Mouse (Mus musculus) small intestine, adult 2 months (tissue): ENCODE measurements around the gene Stxbp3. TPM values are rescaled to one million over a fixed set of nuclear protein-coding genes. Genes with fewer than 3 reads are reported as not detected.

Experiments
- H3K27ac ChIP-seq: fragments of 200-500 bp; 2 replicates; pipeline ENCODE4 v1.5.1; 2012; ENCODE audit warnings: low read depth, low read length, control low read depth, inconsistent platforms; ENCODE audit not compliant: insufficient read depth
- H3K27me3 ChIP-seq: fragments of 200-500 bp; 2 replicates; pipeline ENCODE4 v1.6.1; 2012; ENCODE audit warnings: mild to moderate bottlenecking, moderate library complexity, low read length, inconsistent platforms; ENCODE audit not compliant: control insufficient read depth, insufficient read depth
- H3K36me3 ChIP-seq: fragments of 200-500 bp; 2 replicates; pipeline ENCODE4 v1.6.1; 2012; ENCODE audit warnings: mild to moderate bottlenecking, low read length, control low read depth, inconsistent platforms; ENCODE audit not compliant: control insufficient read depth, insufficient read depth
- H3K4me1 ChIP-seq: fragments of 200-500 bp; 2 replicates; pipeline ENCODE4 v1.6.1; 2012; ENCODE audit warnings: low read length, inconsistent platforms, mixed read lengths; ENCODE audit not compliant: control insufficient read depth, insufficient read depth, insufficient read length
- H3K4me3 ChIP-seq: fragments of 200-500 bp; 2 replicates; pipeline ENCODE4 v1.5.1; 2012; ENCODE audit warnings: low read depth, mild to moderate bottlenecking, control low read depth, inconsistent platforms, low read length, moderate library complexity
- CTCF ChIP-seq: fragments of 200-500 bp; IDR thresholded peaks from 2 replicates; pipeline ENCODE4 v1.5.1; 2012; ENCODE audit warnings: low read depth, mild to moderate bottlenecking, control low read depth, inconsistent platforms, low read length, moderate library complexity, mixed read lengths; ENCODE audit not compliant: insufficient replicate concordance, insufficient read length; ENCODE audit errors: extremely low read depth
- POLR2A ChIP-seq: fragments of 200-500 bp; IDR thresholded peaks from 2 replicates; pipeline ENCODE4 v1.6.1; 2012; ENCODE audit warnings: low read depth, mild to moderate bottlenecking, control low read depth, inconsistent platforms, low read length, moderate library complexity
- WGBS: fragments of 180-500 bp; shearing (Covaris S2); methylation state at CpG from one replicate; pipeline ENCODE4 v1.1.7; 2018; 5-methylcytosine and 5-hydroxymethylcytosine counted together
- polyA plus RNA-seq: library from polyadenylated mRNA; depleted of rRNA; stranded (reverse); fragments of >200 nt; gene quantifications from 2 replicates; pipeline ENCODE4 v1.2.3, GENCODE M21; 2012; rRNA removed

Gene Stxbp3
- polyA plus RNA-seq = 1.7 and 4.5 TPM in 2 replicates

DNA sequence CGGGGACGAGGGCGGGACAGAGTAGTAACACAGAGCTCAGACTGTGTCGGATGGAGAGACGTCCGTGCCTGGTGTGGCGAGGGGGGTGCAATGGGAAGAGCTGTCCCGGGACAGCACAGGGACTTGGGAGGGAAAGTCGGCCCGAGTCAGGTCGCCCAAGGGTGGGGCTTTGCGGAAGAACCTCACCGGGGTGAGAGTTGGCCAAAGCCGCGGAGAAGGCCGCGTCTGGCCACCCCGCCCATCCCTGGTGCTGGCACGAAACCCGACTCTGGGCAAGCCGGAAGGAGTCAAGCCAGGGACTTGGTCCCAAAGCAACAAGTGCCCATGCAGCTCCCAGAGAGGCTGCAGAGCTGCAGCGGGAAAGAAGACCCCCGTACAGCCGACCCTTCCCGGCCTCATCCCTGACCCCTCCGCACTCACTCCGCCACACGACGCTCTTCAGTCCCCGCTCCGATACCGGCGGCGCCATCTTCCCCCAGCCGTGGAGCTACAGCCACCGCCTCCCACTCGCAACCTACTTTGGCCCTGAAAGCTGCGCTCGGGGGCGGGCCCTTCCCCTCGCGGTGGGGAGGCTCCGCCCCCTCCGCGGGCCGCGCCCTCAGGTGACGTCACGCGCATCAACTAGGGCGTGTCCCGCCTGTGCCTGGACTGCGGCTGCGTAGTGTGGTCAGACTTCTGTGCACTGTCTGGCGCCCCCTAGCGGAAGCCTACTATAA is at the start of gene Stxbp3:
Gene Stxbp3 (minus strand): TSS at position 527 of the 716 bp plus-strand sequence.
- Histone ChIP-seq H3K36me3 (peaks cover 7% of the 10 kb centered on the region), H3K4me1 (peaks cover 7% of the 10 kb centered on the region), H3K27me3 (no peaks in the 10 kb centered on the region), H3K4me3 (peak within 1 kb of the TSS; percentile 89), H3K27ac (peak within 1 kb of the TSS; percentile 95)
- WGBS = 1% methylated on average over 56 of the region's 56 CpGs
- TF ChIP-seq CTCF (peak; percentile 95), POLR2A (peak; percentile 93)

DNA sequence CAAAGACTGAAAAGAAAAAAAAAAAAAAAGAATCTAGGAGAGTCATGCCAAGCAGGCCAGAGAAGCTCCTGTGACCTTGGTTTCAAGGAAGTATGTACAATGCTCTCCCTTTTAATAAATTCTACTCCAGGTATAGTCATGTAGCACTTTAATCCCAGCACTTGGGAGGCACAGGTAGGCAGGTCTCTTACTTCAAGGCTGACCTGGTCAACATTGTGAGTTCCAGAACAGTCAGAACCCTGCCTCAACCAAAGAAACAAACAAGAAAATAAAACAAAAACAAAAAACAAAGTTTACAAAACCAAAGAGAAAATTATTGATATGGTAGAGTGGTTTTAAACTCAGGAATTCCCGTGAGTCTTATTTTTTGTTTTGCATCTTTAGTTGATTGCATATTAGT is 49.6 kb upstream of the Stxbp3 start, which contains the start of gene Fndc7:
Gene Fndc7 (minus strand): TSS at position 101 of the 400 bp plus-strand sequence.
- no peaks in the 10 kb centered on the region for H3K27me3 ChIP-seq
- TF ChIP-seq POLR2A = no peak
- no peak for TF ChIP-seq CTCF
- 97% methylated on average over 1 of the region's 1 CpGs for WGBS
- no peak within 1 kb of the TSS for H3K27ac ChIP-seq
- H3K36me3 ChIP-seq = no peaks in the 10 kb centered on the region
- H3K4me1 ChIP-seq = peaks cover 7% of the 10 kb centered on the region; the same call in 1 of the 2 replicates
- no peak within 1 kb of the TSS for H3K4me3 ChIP-seq

DNA sequence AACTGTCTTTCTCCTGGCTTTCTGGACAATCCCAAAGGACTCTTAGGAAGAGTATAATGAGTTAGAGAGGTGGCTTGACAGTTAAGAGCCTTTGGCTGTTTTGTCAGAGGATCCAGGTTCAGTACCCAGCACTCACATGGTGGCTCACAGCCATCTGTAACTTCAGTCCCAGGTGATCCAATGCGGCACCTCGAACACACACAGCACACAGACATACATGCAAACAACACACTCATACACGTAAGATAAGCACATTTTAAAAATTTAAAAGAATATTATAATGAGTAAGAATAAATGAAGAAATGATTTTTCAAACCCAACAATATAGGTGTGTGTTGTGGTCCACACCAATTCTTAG is 47.3 kb upstream of the Stxbp3 start:
- no peak overlapping the region for H3K4me3 ChIP-seq
- peaks cover 7% of the 10 kb centered on the region; the same call in 1 of the 2 replicates for H3K4me1 ChIP-seq
- H3K36me3 ChIP-seq = no peaks in the 10 kb centered on the region
- TF ChIP-seq POLR2A = no peak
- TF ChIP-seq CTCF = no peak
- H3K27me3 ChIP-seq = no peaks in the 10 kb centered on the region
- H3K27ac ChIP-seq = no peak overlapping the region
- 98% methylated on average over 3 of the region's 3 CpGs for WGBS

DNA sequence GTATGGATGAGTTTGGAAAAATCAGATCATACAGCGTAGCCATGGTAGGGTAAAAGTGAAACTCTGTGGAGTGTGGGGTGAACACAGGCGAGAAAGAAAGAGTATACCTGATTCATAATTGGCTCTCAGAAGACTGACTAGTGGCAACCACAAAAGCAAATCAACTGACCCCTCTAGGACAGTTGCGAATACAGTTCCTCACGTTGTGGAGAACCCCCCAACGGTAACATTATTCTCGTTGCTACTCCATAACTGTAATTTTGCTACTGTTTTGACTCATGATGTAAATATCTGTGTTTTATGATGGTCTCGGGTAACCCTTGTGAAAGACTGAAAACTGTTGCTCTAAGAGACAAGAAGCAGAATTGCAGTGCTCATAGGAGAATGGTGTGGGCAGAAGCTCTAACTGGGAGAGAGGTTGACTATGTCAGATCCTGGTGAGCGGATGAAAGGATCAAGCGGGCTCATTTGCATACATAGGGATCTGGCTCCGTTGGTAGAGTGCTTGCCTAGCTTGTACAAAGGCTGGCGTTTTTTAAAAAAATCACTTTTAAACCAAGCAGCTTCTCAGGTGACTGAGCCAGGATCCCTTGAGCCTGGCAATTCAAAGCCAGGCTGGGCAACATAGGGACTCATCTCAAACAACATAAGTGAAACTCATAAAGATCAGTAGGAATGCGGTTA is 46.8 kb upstream of the Stxbp3 start:
- Histone ChIP-seq H3K4me1 (peaks cover 4% of the 10 kb centered on the region; the same call in 1 of the 2 replicates), H3K36me3 (no peaks in the 10 kb centered on the region), H3K27me3 (no peaks in the 10 kb centered on the region), H3K27ac (no peak overlapping the region), H3K4me3 (no peak overlapping the region)
- no peak for TF ChIP-seq CTCF
- WGBS = 78% methylated on average over 12 of the region's 12 CpGs

DNA sequence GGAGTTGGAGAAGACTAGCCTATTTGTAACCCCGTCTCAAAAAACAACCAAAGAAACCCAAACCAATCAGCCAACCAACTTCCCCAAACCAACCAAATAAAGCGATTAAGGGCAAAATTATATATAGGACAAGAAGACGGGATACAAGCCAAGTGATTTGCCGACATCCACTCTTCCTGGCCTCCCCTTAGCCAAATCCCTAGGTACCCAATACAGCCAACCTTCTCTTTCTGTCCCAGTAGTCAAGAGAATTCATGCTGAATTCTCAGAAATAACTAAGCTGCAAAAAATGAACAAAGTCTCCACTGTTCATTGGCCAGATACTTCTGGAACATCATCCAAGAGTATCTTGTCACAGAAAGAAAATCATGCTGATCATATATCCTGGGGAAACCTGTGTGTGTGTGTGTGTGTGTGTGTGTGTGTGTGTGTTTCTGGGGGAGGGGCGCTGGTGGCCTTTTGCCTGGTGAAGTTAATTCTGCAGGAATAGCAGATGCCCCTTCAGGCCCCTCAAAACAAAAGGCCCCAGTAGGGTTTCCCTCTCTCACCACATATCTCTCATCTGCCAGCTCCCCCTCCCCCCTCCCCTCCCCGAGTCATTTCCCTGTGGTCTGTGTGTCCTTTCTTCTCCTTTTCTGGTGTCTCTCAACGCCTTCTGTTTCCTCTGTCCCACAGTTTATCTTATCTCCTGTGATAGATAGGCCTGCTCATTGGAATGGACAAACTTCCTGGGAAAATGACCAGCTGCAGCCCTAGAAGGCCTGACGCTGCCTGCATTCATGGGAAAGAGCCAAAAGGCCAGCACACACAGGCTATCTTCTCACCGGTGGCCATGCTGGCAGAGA is 45.6 kb upstream of the Stxbp3 start:
- WGBS = 42% methylated on average over 9 of the region's 9 CpGs
- TF ChIP-seq POLR2A (no peak), CTCF (no peak)
- Histone ChIP-seq H3K27me3 (no peaks in the 10 kb centered on the region), H3K4me1 (peaks cover 3% of the 10 kb centered on the region; the same call in 1 of the 2 replicates), H3K4me3 (no peak overlapping the region), H3K27ac (peak overlapping the region; percentile 59; the same call in 1 of the 2 replicates), H3K36me3 (no peaks in the 10 kb centered on the region)

DNA sequence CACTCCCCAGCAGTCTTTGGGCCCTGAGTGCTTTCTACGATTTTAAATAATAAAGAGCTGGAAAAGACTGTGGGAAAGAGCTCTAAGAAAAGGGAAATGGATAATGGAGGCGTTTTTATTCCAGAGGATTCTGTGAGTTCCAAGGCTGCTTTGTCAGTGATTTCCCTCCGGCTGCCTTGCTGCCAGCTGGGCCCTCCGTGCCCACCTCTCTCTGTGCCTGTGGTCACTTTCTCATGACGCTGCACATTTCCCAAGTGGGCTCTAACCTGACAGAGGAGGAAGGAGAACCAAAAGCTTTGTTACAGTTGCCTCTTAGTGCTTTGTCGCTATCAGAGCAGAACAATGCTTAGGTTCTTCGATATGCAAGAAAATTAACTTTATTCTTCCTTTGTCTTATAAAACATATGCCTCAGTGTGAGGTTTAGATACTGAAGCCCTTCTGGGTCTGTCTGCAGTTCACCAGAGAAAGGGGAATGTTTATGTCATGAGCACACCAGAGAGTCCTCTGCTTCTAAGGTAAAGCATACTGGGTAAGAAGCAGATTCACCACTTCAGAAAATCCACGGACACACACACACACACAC is 44.5 kb upstream of the Stxbp3 start:
- TF ChIP-seq POLR2A (no peak), CTCF (no peak)
- no peak overlapping the region for H3K27ac ChIP-seq

More for the DNA sequence above, 44.5 kb upstream of the Stxbp3 start:
- Histone ChIP-seq H3K27me3 (no peaks in the 10 kb centered on the region), H3K4me3 (no peak overlapping the region), H3K4me1 (peaks cover 3% of the 10 kb centered on the region; the same call in 1 of the 2 replicates), H3K36me3 (no peaks in the 10 kb centered on the region)
- 78% methylated on average over 8 of the region's 8 CpGs for WGBS
